ENCODE assay signal across 26 mouse cellular contexts in the genomic region with DNA sequence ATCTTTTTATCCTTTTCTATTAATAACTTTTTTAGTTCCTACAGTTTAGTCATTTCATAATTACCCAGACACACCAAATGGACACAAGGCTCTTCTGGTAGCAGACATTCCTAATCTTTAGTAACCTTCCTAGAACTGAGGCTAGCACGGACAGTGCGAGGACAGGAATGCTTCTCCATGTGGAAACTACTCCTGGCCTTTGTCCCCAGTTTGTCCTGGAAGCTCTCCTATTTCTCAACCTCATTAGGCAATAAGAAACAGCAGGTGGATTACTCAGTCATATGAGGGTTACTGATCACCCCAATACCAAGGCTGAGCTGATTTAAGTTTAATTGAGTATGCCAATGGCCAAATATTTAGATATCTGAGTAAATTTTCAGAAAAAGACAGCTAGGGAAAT. TPM values are rescaled to one million over a fixed set of nuclear protein-coding genes. Genes with fewer than 3 reads are reported as not detected.
A peak's percentile ranks its signal among the peaks of the same experiment; 100 is the strongest.
DNase-seq lines count a peak whose midpoint lies in the region; ATAC-seq and TF ChIP-seq lines count a peak whose summit lies in the region.
"Had no signal": no experiment of that assay in that cellular context is flagged by ENCODE, and none has a peak within 500 bp of the region (broad histone marks: within the 10 kb centered on the region; RNA-seq: fewer than 3 reads in every experiment).

No protein-coding gene starts in this region.

- no peak for TF ChIP-seq CTCF in kidney, postnatal 0 days (IDR thresholded peaks at IDR 0.05; ENCODE audit: low read depth)
- TF ChIP-seq CTCF in stomach, postnatal 0 days (IDR thresholded peaks at IDR 0.05; ENCODE audit: low read depth), result no peak

- 80% methylated on average over 2 of the region's 2 CpGs for WGBS in kidney, embryonic 14.5 days
- 70% methylated on average over 2 of the region's 2 CpGs for WGBS in kidney, postnatal 0 days
- WGBS in stomach, postnatal 0 days, result 74% methylated on average over 2 of the region's 2 CpGs

- no peak overlapping the region for H3K9ac ChIP-seq in kidney, embryonic 14.5 days (ENCODE audit: low read depth, low read length)
- no peak overlapping the region for H3K9ac ChIP-seq in kidney, postnatal 0 days (ENCODE audit: low read depth, low read length)
- no peak overlapping the region for H3K9ac ChIP-seq in stomach, postnatal 0 days (ENCODE audit: low read length)
- H3K9ac ChIP-seq: heart, embryonic 15.5 days; limb, embryonic 12.5 days; liver, embryonic 12.5 days; liver, postnatal 0 days; midbrain, embryonic 12.5 days; neural tube, embryonic 13.5 days had no signal

- no peaks in the 10 kb centered on the region for H3K36me3 ChIP-seq in kidney, embryonic 14.5 days (ENCODE audit: control insufficient read depth, insufficient read depth, low read length)
- H3K36me3 ChIP-seq in kidney, postnatal 0 days (ENCODE audit: insufficient read depth, low read length), result no peaks in the 10 kb centered on the region
- no peaks in the 10 kb centered on the region for H3K36me3 ChIP-seq in stomach, postnatal 0 days (ENCODE audit: control insufficient read depth, insufficient read depth, low read length)
- H3K36me3 ChIP-seq: heart, embryonic 10.5 days; heart, embryonic 15.5 days; limb, embryonic 12.5 days; liver, embryonic 12.5 days; midbrain, embryonic 12.5 days; neural tube, embryonic 13.5 days had no signal

- H3K4me1 ChIP-seq in kidney, embryonic 14.5 days (ENCODE audit: control insufficient read depth, insufficient read depth, low read length), result no peaks in the 10 kb centered on the region
- no peaks in the 10 kb centered on the region for H3K4me1 ChIP-seq in kidney, postnatal 0 days (replicated peaks; ENCODE audit: insufficient read depth, low read length)
- no peaks in the 10 kb centered on the region for H3K4me1 ChIP-seq in stomach, postnatal 0 days (replicated peaks; ENCODE audit: control insufficient read depth, insufficient read depth)
- H3K4me1 ChIP-seq: heart, embryonic 10.5 days; heart, embryonic 15.5 days; limb, embryonic 12.5 days; liver, embryonic 12.5 days; megakaryocyte, embryonic 14.5 days; midbrain, embryonic 12.5 days; neural tube, embryonic 13.5 days had no signal

- no peak overlapping the region for H3K4me3 ChIP-seq in kidney, embryonic 14.5 days (ENCODE audit: low read length)
- H3K4me3 ChIP-seq in kidney, postnatal 0 days (replicated peaks; ENCODE audit: low read depth, low read length), result no peak overlapping the region
- no peak overlapping the region for H3K4me3 ChIP-seq in stomach, postnatal 0 days (ENCODE audit: low read depth, low read length)
- H3K4me3 ChIP-seq: heart, embryonic 10.5 days; heart, embryonic 15.5 days; limb, embryonic 12.5 days; liver, embryonic 12.5 days; megakaryocyte, embryonic 14.5 days; midbrain, embryonic 12.5 days; myocyte; neural tube, embryonic 13.5 days had no signal

- H3K27me3 ChIP-seq in kidney, embryonic 14.5 days (ENCODE audit: control insufficient read depth, insufficient read depth, low read length), result no peaks in the 10 kb centered on the region
- H3K27me3 ChIP-seq in kidney, postnatal 0 days (ENCODE audit: insufficient read depth, low read length), result no peaks in the 10 kb centered on the region
- H3K27me3 ChIP-seq in stomach, postnatal 0 days (ENCODE audit: control insufficient read depth, insufficient read depth, low read length), result no peaks in the 10 kb centered on the region
- H3K27me3 ChIP-seq: heart, embryonic 15.5 days; limb, embryonic 12.5 days; liver, embryonic 12.5 days; megakaryocyte, embryonic 14.5 days; midbrain, embryonic 12.5 days; neural tube, embryonic 13.5 days had no signal

- no peaks in the 10 kb centered on the region for H3K9me3 ChIP-seq in kidney, embryonic 14.5 days (ENCODE audit: control insufficient read depth, low read length)
- no peaks in the 10 kb centered on the region for H3K9me3 ChIP-seq in kidney, postnatal 0 days (replicated peaks; ENCODE audit: low read length)
- H3K9me3 ChIP-seq in stomach, postnatal 0 days (ENCODE audit: control insufficient read depth, low read length), result no peaks in the 10 kb centered on the region
- H3K9me3 ChIP-seq: heart, embryonic 10.5 days; heart, embryonic 15.5 days; limb, embryonic 12.5 days; liver, embryonic 12.5 days; megakaryocyte, embryonic 14.5 days; neural tube, embryonic 13.5 days had no signal

- no peak overlapping the region for H3K27ac ChIP-seq in kidney, embryonic 14.5 days (ENCODE audit: low read depth, low read length)
- H3K27ac ChIP-seq in kidney, postnatal 0 days, result no peak overlapping the region
- no peak overlapping the region for H3K27ac ChIP-seq in stomach, postnatal 0 days (replicated peaks)
- H3K27ac ChIP-seq: heart, embryonic 10.5 days; heart, embryonic 15.5 days; limb, embryonic 12.5 days; liver, embryonic 12.5 days; midbrain, embryonic 12.5 days; neural tube, embryonic 13.5 days had no signal

- no peak overlapping the region for H3K4me2 ChIP-seq in kidney, embryonic 14.5 days (replicated peaks; ENCODE audit: low read depth, low read length)
- no peak overlapping the region for H3K4me2 ChIP-seq in kidney, postnatal 0 days (ENCODE audit: low read length)
- H3K4me2 ChIP-seq in stomach, postnatal 0 days (replicated peaks; ENCODE audit: low read depth), result no peak overlapping the region
- H3K4me2 ChIP-seq: heart, embryonic 15.5 days; limb, embryonic 12.5 days; liver, embryonic 12.5 days; midbrain, embryonic 12.5 days; neural tube, embryonic 13.5 days had no signal

- TF ChIP-seq EP300 in stomach, postnatal 0 days (optimal IDR thresholded peaks at IDR 0.05), result no peak

- DNase-seq in kidney, adult 18-20 months, result peak; percentile 31
- DNase-seq in Muller cell, postnatal 12 days (ENCODE audit: inconsistent ontology term), result peak; percentile 9
- peak; percentile 74 for DNase-seq in adipocyte (ENCODE audit: low spot score)
- peak; percentile 9 for DNase-seq in kidney, postnatal 0 days (ENCODE audit: low spot score)
- DNase-seq in stomach, postnatal 0 days (ENCODE audit: low spot score), result no peak
- DNase-seq in gastrocnemius, adult 18-20 months (ENCODE audit: low spot score), result no peak
- DNase-seq: adrenal gland, adult 8-10 months; B cell, adult 2 months; cerebellum, adult 11 months; cerebellum, adult 9-10 months; cerebellum, postnatal 36 days; liver, postnatal 0 days; lung, postnatal 36 days; thymus, postnatal 4 days had no signal

- ATAC-seq in kidney, embryonic 14.5 days (ENCODE audit: low FRiP score, low TSS enrichment), result no peak
- 0 out of 2 replicates have a peak, but pooled peaks have one; percentile 33 for ATAC-seq in kidney, postnatal 0 days (replicated peaks; ENCODE audit: low FRiP score, low read depth)
- ATAC-seq in stomach, postnatal 0 days (ENCODE audit: low FRiP score, low TSS enrichment), result no peak
- ATAC-seq: activated CD4-positive, CD25-positive, alpha-beta regulatory T cell, adult 4 months; forebrain, embryonic 14.5 days; hindbrain, embryonic 16.5 days; liver, embryonic 12.5 days; liver, postnatal 0 days had no signal

RNA-seq across cellular contexts. Expression of gene Cd36, which starts 25.5 kb away (rescaled TPM):
- polyA plus RNA-seq in kidney, embryonic 14.5 days (2014; fragmentation: Nextera tagmentation; extraction: Ambion mirVana), result 6.8 and 7.7 TPM in 2 replicates
- polyA plus RNA-seq in kidney, postnatal 0 days (2015; fragmentation: Nextera tagmentation; extraction: Ambion mirVana), result 22.6 and 25.0 TPM in 2 replicates
- polyA plus RNA-seq in stomach, postnatal 0 days (2015; fragmentation: Nextera tagmentation; extraction: Ambion mirVana), result 28.2 and 35.9 TPM in 2 replicates
- total RNA-seq in gastrocnemius, adult 18-20 months (2021), result 100 to 1,000 TPM; 250 to 344 TPM

Comparison
In these comparisons a context has a peak if more than half of its experiments do, and no peak if none do; other contexts are left out.
1. DNase-seq: peak in kidney, adult 18-20 months (single experiment), Muller cell, postnatal 12 days (single experiment), adipocyte (single experiment) and kidney, postnatal 0 days (single experiment); none in stomach, postnatal 0 days (single experiment) and gastrocnemius, adult 18-20 months (single experiment).